Mouse (Mus musculus): ENCODE measurements around the gene Tecpr2. TPM values are rescaled to one million over a fixed set of nuclear protein-coding genes. Genes with fewer than 3 reads are reported as not detected.

Gene Tecpr2
- total and polyA plus RNA-seq, 3 experiments, result 5.8 to 5.9 TPM; not detected in 1

DNA sequence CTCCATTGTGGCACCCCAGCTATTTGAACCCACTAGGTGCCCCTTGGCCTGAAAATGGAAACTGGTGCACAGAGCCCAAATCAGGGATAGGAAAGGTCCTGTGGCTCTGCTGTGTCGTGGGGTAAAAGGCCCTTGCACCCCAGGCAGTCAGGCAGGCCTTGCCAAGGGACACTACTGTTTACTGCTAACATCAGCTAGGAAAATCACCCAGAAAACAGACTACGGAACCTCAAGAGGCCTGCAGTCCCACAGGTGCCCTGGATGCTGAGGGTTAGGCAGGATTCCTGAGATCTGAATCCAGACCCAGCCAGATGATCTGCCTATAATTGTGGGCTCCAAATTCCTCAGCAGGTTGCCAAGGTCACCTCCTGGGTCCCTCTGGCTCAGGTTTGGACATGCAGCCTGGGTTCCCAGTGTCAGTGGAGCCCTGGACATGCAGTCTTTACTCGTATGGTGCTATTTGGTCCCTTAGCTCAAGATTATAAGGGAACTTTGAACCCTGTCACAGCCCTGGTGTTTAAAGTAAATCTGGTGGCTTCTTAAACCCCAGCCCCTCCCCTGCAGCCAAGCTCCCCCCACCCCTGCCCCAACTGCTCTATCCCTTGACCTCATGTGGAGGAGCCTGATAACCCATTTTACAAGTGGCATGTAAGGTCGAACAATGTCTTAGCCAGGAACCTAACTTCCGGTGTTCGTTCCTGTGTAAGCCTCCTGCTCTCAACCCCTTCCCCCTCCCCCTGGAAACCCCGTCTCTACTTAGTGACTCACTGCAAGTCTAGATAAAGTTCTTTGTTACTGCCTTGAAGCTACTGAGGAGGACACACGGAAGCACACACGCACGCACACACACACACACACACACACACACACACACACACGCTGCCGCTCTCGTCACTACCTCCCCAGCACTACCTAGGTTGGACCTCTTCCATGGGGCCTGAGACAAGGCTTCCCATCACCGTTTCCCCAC lies 118.4 kb downstream of the Tecpr2 start (continued):
- TF ChIP-seq RCOR1 (IDR thresholded peaks at IDR 0.05; ENCODE audit: low read depth, low read length) (peak; percentile 34; the same call in 1 of the 2 replicates), ELF1 (IDR thresholded peaks at IDR 0.05; ENCODE audit: low read depth, low read length) (peak; percentile 85), MAFK (IDR thresholded peaks at IDR 0.05; ENCODE audit: borderline replicate concordance, low read depth, low read length) (no peak), RAD21 (IDR thresholded peaks at IDR 0.05; ENCODE audit: low read depth, low read length) (no peak), CHD1 (IDR thresholded peaks at IDR 0.05; ENCODE audit: low read depth, low read length) (no peak), JUND (IDR thresholded peaks at IDR 0.05; ENCODE audit: low read depth, low read length) (no peak; the same call in 1 of the 2 replicates), MAZ (IDR thresholded peaks at IDR 0.05; ENCODE audit: low read depth, low read length) (peak; percentile 90), MYB (IDR thresholded peaks at IDR 0.05; ENCODE audit: low read depth, low read length) (0 out of 2 replicates have a peak, but pooled peaks have one; percentile 19), ZKSCAN1 (IDR thresholded peaks at IDR 0.05; ENCODE audit: low read depth, low read length) (no peak), NELFE (IDR thresholded peaks at IDR 0.05; ENCODE audit: low read depth, low read length) (peak; percentile 67), MEF2A (IDR thresholded peaks at IDR 0.05; ENCODE audit: extremely low read depth, insufficient replicate concordance, low read depth, low read length, poor library complexity, severe bottlenecking) (0 out of 2 replicates have a peak, but pooled peaks have one; percentile 44), MXI1 (IDR thresholded peaks at IDR 0.05; ENCODE audit: low read depth, low read length) (no peak; the same call in 1 of the 2 replicates), POLR2AphosphoS2 (IDR thresholded peaks at IDR 0.05; ENCODE audit: low read length) (peak; percentile 71; the same call in 1 of the 2 replicates)

DNA sequence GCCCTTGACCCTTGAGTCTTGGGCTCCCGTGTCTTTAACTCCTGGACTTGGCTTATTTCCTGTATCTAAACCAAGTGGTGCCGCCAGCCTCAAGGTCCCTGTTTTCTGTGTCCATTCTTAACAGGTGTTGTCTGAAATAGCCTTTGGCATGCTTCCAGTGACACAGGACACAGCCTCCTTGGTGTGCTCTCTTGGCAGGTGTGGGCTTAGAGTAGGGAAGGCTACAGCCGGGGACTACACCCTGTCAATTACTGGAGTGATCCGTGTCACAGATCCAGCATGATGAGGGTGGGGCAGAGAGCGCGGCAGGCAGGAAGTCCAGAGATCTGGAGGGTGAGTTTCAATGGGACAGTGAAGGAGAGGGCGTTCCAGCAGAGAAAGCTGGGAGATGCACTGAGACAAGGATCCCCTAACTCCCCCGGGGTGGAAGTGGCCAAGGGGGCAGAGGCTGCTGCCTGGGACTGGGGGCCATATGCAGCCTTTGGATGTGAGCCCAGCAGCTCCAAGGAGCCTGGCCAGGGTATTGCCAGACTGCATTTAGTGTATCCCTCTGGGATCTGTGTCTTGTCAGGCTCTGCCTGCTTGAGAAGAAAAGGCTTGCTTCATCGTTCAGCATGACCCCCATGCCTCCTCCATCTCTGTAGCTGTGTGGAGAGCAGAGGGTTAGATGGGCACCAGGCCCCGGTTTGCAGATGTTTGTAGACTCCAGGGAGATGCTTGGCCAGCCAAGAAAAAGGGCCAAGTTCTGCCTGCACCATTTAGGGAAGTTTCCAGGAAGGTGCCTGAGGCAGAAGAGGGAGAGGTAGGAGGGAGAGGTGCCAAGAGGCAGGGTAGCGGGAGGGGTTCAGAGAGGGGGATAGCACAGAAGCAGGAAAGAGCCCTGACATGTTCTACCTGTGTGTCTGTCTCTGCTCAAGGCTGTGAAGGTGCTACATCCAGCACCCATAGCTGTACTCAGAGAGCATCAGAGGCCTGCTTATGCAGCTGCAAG lies 119.7 kb downstream of the Tecpr2 start:
- Histone ChIP-seq H3K4me1 (ENCODE audit: control insufficient read depth in 1 of 2, insufficient read depth in 2 of 2, low read length in 2 of 2) (peaks cover 26 to 45% of the 10 kb centered on the region in 2 experiments), H3K9me3 (replicated peaks; ENCODE audit: insufficient read depth, low read length) (no peaks in the 10 kb centered on the region), H3K27ac (ENCODE audit: control insufficient read depth, low read depth, low read length) (peak overlapping the region; percentile 78), H3K4me3 (ENCODE audit: control insufficient read depth in 1 of 2, insufficient read depth in 1 of 2, low read depth in 2 of 2, low read length in 2 of 2) (peak overlapping the region in 1 of 2 experiments; percentile 3; a peak in 1 of 4 replicates), H3K79me2 (ENCODE audit: control insufficient read depth, insufficient read depth, low read length, poor library complexity) (no peaks in the 10 kb centered on the region), H3K27me3 (ENCODE audit: control insufficient read depth in 1 of 2, insufficient read depth in 2 of 2, low read length in 2 of 2) (no peaks in the 10 kb centered on the region), H3K36me3 (ENCODE audit: control insufficient read depth in 1 of 2, insufficient read depth in 2 of 2, low read length in 2 of 2) (peaks cover 0 to 31% of the 10 kb centered on the region in 2 experiments; a peak in 2 of 4 replicates), H3K9ac (ENCODE audit: control insufficient read depth, low read depth, low read length, poor library complexity, severe bottlenecking) (peak overlapping the region; percentile 59)
- TF ChIP-seq POLR2A (IDR thresholded peaks at IDR 0.05; ENCODE audit: control insufficient read depth in 1 of 2, insufficient read depth in 1 of 2, low read depth in 1 of 2, low read length in 2 of 2, poor library complexity in 1 of 2) (no peak), MAZ (IDR thresholded peaks at IDR 0.05; ENCODE audit: low read depth, low read length) (0 out of 2 replicates have a peak, but pooled peaks have one; percentile 30)
- peak; percentile 47 for DNase-seq (ENCODE audit: low read depth, low spot score)

Measured in MEL (cell line).